ENCODE assay signal across 21 mouse cellular contexts in the genomic region with DNA sequence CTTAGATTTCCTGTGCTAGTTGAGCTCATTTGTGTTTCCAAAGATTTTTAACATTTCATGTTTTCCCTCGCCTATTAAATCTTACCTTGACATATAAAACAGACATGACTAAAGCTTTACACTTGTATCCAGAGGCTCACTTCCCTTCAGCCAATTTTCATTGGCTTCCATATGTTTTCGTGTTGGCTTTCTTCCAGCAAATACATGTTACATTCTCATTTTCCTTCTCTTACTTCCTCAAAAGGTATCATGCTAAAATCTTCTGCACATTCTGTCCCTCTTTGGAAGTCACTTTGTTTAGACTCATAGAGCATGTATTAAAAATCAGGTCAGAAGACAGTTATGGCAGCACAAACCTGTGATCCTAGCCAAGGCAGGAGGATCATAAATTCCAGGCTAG. TPM values are rescaled to one million over a fixed set of nuclear protein-coding genes. Genes with fewer than 3 reads are reported as not detected.
"Had no signal": no experiment of that assay in that cellular context is flagged by ENCODE, and none has a peak within 500 bp of the region (broad histone marks: within the 10 kb centered on the region; RNA-seq: fewer than 3 reads in every experiment).

No protein-coding gene starts in this region.

- H3K27me3 ChIP-seq: limb, embryonic 12.5 days; liver, embryonic 15.5 days; midbrain, embryonic 13.5 days had no signal

- H3K36me3 ChIP-seq: limb, embryonic 12.5 days; liver, embryonic 15.5 days; midbrain, embryonic 13.5 days had no signal

- H3K27ac ChIP-seq: limb, embryonic 12.5 days; liver, embryonic 15.5 days; midbrain, embryonic 13.5 days had no signal

- DNase-seq: kidney, adult 11 months; kidney, postnatal 36 days; lung, adult 2 months; lung, postnatal 36 days; right cerebral cortex, postnatal 14 days; thymus, postnatal 4 days had no signal

- H3K4me3 ChIP-seq: limb, embryonic 12.5 days; liver, embryonic 15.5 days; midbrain, embryonic 13.5 days had no signal

- H3K9ac ChIP-seq: limb, embryonic 12.5 days; liver, embryonic 15.5 days; midbrain, embryonic 13.5 days had no signal

- H3K9me3 ChIP-seq: limb, embryonic 12.5 days; liver, embryonic 15.5 days; midbrain, embryonic 13.5 days had no signal

- ATAC-seq: lung, postnatal 0 days; midbrain, embryonic 13.5 days had no signal

- H3K4me2 ChIP-seq: limb, embryonic 12.5 days; liver, embryonic 11.5 days; liver, embryonic 15.5 days; midbrain, embryonic 13.5 days had no signal

RNA-seq across cellular contexts. Expression of a gene that starts 54.5 kb away (rescaled TPM):
- total RNA-seq: layer of hippocampus, adult 8-10 months; layer of hippocampus, postnatal 14 days; left cerebral cortex, adult 18-20 months; left cerebral cortex, postnatal 14 days; megakaryocyte progenitor cell, adult 5-6 weeks; midbrain, postnatal 0 days had no signal
- polyA plus RNA-seq: kidney, embryonic 16.5 days; limb, embryonic 12.5 days; liver, embryonic 11.5 days; liver, embryonic 15.5 days; lung, adult 2 months; lung, postnatal 0 days; midbrain, embryonic 13.5 days; midbrain, postnatal 0 days; neural tube, embryonic 14.5 days; small intestine, adult 2 months; stomach, embryonic 16.5 days had no signal
